Mouse (Mus musculus) gonadal fat pad, adult 2 months (tissue): ENCODE data around the gene 1700010B08Rik. TPM values are rescaled to one million over a fixed set of nuclear protein-coding genes. Genes with fewer than 3 reads are reported as not detected.

ENCODE experiments used
- DNase-seq: peaks from one replicate; pipeline ENCODE4 v3.0.0-alpha.2; 2012; ENCODE audit warnings: low read depth
- polyA plus RNA-seq: library from polyadenylated mRNA; depleted of rRNA; stranded (reverse); fragments of >200 nt; gene quantifications from 2 replicates; pipeline ENCODE4 v1.2.3, GENCODE M21; 2012

1700010B08Rik gene
- polyA plus RNA-seq, 1 experiment, result 0.62 TPM

- DNase-seq, result no peak
Measured at GRCm38 (mm10) chr2:173722251-173722857, 3.1 kb downstream of the 1700010B08Rik start.

DNA sequence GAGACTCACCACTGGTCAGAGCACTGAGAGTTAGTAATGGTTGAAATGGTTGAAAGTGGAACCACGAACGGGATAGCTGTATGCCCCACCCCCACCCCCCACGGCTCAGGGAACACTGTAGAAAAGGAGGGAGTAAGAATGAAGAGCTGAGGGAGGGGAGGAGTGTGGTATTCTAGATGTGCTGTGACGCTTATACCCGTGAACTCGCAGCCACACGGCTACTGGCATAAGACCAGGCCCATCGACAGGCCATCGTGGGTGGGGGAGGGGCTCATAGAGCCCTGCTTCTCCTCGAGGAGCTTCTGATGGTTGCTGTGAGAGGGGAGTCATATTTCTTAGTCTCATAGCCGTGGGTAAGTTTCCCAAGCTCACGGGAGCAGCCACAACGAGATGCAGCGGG, 5.2 kb downstream of the 1700010B08Rik start:
- DNase-seq, result no peak

DNA sequence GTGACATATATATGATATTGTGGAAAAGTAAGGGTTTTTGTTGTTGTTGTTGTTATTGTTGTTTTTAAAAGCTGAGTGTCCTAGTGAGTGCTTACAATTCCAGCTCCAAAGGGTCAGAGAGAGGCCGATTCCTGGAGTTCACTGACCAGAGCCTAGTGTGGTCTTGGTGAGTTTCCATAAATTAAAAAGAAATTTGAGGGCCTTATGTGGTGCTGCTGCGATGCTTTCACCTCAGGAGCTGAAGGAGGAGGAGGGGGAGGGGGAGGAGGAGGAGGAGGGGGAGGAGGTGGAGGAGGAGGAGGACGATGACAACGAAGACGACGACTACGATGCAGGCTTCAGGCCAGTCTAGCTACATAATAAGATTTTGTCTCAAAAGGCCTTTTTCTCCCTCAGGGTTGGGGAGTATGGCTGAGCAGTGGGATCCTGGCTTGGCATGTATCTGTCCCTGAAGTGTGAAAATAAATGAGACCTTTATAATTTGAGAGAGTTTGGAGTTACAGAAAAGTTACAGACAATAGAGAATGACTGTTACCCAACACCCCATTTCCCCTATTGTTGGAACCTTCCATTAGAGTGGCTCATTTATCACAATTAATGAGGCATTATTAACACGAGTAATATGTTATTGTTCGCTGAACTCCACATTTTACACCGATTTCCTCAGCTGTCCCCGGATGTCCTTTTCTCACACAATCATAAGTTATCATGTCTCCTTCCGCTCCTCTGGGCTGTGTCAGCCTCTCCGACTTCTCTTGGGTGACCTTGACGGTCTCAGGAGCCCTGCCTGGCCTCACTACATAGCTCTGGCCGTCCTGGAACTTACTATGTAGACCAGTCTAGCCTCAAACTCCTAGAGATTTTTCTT, 6.0 kb downstream of the 1700010B08Rik start:
- no peak for DNase-seq

- no peak for DNase-seq
Measured at GRCm38 (mm10) chr2:173725819-173726218, 6.6 kb downstream of the 1700010B08Rik start.

DNA sequence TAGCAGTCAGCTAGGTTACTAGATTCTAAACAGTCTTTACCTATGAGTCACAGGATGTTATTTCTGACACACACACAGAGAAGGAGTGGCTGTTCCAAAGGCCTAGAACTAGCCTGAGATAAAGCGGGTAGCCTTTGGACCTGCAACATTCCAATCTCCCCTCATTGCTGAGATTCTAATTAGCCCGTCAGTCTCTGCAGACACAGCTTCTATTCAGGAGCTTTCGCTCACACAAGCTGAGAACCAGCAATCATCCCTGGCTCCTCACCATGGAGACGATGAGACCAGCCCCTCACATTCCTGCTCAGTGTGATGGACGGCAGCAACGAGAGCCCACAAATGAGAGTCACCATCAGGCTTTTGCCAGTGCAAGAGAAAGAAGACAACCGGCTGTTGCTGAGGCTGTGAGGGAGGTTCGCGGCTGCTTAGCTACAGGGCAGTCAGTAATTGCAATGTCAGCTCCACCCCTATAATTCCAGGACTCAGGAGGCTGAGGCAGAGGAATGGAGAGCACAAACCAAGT, 11.3 kb downstream of the 1700010B08Rik start:
- DNase-seq, result no peak

GRCm38 (mm10) chr2:173734426-173734825, 15.2 kb downstream of the 1700010B08Rik start:
- DNase-seq, result no peak

DNA sequence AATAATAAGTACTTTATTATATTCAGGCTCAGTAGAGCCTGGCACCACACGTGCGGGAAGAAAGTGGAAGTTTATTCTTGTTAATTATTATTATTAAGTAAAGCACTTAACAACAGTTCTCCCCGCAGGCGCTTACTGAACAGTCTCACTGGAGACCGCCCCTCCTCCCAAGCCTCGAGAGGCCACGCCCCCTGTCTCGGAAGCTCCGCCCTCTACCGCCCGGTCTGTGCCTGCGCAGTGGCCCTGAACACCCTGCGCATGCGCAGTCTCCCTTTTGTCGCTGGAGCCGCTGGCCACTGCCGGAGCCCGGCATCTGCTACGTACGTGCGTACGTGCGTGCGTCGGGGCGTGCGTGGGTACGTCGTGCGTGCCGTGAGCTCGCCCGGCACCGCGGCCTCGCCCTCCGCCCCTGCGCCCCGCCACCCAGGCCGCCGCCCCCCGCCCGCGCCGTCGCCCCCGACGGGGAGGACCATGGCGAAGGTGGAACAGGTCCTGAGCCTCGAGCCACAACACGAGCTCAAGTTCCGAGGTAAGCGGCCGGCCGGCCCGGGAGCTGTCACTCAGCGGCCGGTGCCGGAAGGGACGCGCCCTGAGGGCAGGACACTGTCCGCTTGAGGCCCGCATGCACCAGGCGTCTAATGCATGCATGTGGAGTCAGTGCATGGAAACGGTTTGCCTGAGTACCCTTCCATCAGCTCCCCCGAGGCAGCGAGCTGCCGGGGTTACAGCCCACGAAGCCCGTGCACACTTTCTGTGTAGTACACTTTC, 18.2 kb downstream of the 1700010B08Rik start, which contains the start of gene Vapb:
Gene Vapb, plus strand, starts transcription at position 290 of the 768 bp plus-strand sequence.
- peak; percentile 42 for DNase-seq

DNA sequence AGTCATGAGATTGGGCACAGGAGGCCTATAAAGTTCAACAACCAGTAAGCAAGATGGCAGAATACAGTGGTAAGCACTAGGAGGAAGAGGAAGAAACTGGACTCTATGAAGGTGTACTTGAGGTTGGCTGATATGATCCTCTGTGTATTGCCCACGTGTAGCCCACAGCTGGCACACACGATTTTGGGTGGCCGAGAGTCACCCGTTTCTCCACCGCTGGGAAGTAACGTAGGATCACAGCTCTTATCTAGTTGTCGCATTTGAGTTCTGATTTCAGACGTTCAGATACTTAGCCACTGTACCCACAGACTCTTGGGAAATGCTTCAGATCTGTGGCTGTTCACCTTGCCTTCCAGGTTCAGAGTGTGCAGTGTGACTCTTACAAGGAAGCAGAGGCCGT, 19.0 kb downstream of the 1700010B08Rik start:
- DNase-seq, result no peak

DNA sequence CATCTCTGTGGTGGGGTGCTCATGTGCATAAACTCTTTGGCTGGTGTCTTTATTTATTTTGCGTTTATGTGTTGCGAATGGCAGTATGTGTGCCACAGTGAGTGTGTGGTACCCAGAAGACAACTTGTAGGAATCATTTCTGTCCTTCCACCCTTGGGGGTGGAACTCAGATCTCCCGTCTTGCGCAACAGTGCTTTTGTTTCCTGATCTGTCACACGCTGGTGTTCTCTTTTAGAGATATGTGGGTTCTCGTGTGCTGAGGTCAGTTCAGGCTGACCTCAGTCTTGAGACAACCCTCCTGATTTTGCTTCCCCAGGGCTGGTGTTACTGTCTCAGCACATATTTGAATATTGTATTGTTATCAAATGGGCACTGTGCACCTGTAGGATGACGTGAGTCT, 19.9 kb downstream of the 1700010B08Rik start:
- no peak for DNase-seq

- no peak for DNase-seq
Measured at GRCm38 (mm10) chr2:173742090-173742489, 22.9 kb downstream of the 1700010B08Rik start.

- DNase-seq, result no peak
Measured at GRCm38 (mm10) chr2:173742744-173743143, 23.5 kb downstream of the 1700010B08Rik start.

- DNase-seq, result no peak
Measured at GRCm38 (mm10) chr2:173744070-173744815, 25.0 kb downstream of the 1700010B08Rik start.

DNA sequence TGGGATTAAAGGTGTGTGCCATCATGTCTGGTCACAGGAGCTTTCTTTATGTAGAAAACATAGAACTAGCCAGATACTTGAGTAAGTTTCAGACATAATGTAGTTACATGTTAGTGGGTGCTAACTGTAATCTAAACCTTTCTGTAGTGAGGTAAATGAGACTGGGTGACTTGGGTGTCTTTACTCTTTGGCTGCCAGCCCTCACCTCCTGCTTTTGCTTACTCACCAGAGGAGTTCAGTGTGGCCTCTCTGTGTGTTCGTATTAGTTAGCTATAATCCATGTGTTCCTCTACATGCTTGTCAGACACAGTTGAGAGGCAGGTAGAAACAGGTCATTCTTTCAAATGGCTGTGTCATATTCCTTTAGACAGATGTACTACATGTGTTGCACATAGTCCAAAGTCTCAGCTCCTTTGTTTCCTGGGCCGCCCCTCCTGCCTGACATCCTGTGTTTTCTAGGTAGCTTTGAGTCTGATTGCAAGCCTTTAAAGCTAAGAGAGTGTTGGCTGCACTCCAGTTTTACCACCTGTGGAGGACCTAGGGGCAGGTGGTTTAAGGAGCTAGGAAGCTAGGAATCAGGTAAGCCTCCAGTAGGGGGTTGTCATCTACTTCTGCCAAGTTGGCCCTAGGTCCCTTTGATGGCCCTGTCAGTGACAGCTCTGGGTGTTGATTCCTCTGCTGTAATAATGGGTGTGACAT, 29.9 kb downstream of the 1700010B08Rik start:
- no peak for DNase-seq

- DNase-seq, result no peak
Measured at GRCm38 (mm10) chr2:173755433-173756144, 36.4 kb downstream of the 1700010B08Rik start.

DNA sequence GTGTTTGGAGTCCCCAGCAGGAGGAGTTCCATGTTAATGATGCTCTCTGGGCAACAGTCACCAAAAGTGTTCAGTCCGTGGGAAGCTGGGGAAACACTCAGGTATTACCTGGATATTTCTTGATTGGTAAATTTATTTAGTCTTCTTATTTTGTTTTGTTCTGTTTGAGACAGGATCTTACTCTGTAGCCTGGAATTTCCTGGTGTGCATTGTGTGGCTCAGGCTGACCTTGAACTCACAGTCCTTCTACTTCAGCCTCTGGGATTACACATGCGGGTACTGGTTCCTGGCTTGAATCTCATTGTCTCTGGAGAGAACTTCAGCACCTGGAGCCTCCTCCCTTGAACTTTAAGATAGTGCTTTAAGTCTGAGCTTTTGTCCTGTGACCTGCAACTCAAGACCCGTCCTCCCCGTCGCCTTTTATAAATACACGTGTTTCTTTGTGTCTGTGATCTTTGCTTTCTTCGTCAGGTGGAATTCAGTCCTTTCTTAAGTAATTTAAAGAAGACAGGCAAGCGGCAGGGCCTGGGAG, 38.5 kb downstream of the 1700010B08Rik start:
- DNase-seq, result no peak

DNA sequence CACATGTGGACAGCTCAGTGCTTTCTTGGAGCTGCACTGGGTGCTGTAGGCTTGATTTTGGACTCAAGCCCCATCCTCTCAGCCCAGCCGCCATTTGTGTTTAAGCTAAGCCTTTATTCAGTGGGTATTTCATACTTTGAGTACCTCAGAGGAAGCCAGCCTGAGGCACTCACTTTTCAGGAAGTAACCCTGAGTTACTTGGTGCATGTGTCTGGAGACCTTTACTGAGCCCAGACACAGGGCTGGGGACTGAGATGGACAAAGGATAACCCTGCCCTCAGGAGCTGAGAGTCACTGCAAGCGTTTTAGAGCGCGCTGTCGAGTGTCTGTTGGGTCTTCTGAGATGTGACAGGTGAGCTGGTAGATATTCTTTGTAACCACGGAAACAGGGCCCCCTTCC, 41.4 kb downstream of the 1700010B08Rik start:
- no peak for DNase-seq

DNA sequence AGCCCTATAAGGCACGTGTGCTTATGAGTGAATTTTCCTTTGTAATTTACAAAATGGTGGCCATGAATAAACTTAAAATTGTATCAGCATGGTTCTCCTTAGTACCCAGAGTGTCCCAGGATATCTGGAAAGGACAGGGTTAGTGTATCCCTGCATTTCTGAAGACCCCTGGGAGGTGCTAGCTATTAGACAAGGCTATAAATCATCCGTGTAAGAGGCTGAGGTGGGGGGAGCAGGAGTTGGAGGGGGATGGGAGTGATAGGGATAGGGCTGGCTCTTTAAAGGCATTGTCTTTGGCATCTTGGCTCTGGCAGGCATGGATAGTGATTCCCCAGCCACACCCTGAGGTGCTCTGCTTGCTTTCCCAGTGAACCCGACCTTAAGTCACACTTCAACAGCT, 45.4 kb downstream of the 1700010B08Rik start:
- no peak for DNase-seq

- DNase-seq, result no peak
Measured at GRCm38 (mm10) chr2:173767959-173768595, 48.9 kb downstream of the 1700010B08Rik start.

GRCm38 (mm10) chr2:173769183-173769582, 50.0 kb downstream of the 1700010B08Rik start:
- no peak for DNase-seq
